Mouse (Mus musculus) fibroblast of lung, adult 2 months (primary cell): ENCODE data around the gene Pax4.

Experiments
- DNase-seq: peaks from one replicate; pipeline ENCODE4 v3.0.0-alpha.2; 2011; ENCODE audit warnings: low read depth

Pax4 gene

DNA sequence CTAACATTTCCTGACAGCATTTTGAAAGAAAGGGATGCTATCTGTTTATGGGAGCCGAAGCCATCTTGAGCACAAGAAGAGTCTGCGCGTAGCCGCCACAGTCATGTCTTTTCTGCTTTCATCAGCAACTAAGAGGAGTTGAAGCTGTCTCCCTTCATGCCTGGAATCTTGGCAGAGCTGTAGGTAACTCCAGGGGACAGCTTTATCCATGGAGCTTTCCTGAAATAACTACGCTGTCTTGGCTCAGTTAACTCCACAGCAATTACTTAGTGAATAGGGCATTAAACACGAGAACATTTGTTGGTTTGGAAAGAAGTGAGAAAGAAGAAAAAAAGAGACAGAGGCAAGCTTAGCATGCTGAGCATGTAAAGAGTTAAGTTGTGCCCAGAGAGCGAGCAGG, 1.2 kb downstream of the Pax4 start:
- DNase-seq: no peak

DNA sequence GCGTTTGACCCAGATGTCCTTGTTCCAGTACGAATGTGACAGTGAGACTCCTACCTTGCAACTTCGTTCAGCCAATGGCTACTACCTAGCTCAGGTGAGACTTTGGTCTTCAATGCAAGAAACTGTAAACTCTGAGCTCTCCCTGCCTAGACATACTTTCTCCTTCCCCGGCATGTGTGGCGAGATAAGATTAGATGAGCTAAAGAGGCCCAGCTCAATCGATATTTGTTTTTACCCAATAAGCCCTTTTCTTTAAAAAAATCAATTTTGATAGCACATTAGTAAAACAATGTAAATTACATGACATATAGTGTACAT, 17.7 kb downstream of the Pax4 start:
- no peak for DNase-seq

DNA sequence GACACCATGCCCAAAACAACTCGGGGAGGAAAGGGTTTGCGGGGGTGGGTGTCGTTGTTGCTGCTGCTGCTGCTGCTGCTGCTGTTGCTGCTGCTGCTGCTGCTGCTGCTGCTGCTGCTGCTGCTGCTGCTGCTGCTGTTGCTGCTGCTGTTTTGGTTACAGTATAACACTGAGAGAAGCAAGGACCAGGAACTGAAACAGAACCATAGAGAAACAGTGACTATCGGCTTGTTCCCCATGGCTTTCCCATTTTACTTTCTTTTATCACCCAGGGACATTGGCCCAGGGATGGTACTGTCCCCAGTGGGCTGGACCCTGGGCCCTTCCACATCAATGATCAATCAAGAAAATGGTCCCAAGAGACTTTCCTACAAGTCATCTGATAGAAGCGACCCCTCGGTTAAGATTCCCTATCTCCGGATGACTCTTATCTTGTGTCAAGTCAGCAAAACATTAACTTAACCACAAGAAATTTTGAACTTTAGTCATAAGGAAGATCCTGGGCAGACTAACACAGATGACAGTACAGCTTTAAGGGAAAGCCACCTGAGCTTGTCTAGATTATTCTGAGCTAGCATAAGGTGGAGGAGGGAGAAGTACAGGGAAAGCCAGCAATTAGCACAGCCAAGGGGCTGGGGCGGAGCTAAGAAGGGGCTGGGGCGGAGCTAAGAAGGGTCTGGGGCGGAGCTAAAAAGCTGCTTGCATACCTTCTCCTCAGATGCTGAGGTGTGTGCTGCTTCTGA, 18.2 kb downstream of the Pax4 start:
- DNase-seq: no peak

DNA sequence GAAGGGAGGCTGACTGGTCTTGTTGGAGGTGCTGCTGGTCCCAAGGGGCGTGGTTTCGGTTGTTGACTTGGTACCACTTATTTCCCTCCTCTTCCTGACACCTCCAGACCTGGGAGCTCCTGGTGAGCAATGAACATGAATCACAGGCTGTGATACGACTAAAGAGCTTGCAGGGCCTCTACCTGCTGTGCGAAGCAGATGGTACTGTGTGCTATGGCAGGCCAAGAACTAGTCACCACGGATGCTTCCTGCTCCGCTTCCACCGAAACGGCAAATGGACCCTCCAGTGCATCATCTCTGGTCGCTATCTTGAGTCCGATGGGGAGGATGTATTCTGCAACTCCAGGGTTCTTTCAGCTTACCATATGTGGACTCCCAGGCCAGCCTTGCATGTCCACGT, 19.3 kb downstream of the Pax4 start:
- no peak for DNase-seq

DNA sequence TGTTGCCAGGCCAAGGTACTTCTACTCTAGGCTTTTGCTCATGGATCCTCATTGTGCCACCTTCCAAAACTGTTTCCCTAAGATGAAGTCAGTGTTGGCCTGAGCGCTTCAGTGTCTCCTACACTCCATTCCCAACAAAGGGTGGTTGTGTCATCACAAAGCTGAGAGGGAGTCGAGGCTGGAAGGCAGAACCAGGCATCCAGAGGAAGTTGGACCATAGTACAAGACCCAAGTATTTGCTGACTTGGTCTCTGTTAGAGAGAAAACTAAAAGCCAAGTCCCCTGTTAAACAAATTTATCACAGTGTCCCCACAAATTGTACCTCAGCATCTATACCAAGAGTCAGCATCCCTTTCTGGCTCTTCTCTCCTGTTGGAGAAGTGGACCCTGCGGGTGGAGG, 20.9 kb downstream of the Pax4 start, which contains the start of gene Gcc1:
Gene Gcc1, minus strand, starts transcription at position 101 of the 400 bp plus-strand sequence.
- DNase-seq: no peak

DNA sequence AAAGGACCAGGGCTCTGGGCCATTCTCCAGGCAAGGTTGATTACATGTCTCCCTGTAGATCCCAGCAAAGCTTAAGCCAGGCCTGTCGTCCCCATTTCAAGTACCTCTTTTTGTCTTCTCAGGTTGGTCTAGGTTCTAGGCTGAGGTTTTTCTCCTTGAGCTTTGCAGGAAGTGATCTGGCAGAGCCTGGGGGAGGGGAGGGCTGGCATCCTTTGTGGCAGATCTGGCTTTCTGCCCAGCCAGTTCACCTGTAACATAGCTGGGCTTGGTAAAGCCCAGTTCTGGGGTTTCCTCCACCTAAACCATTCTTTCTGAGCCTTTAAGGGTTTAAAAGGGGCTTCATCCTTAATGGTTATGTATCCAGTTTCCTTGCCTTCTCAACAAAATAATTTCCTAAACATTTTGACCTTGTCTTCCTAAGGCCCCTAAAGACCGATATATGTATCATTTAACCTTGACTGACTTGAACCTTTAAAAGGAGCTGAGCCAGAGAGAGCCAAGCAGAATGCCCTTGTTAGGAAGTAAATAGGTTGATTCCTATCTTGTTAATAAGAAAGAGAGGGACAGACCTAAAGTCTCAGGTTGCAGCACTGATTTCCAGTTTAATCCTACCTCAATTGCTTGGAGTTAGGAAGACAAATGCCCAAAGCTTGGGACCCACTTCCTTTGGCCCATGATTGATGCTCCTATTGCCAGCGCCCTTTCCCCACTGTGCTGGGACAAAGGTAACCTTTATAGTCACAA, 21.9 kb downstream of the Pax4 start, which contains the start of gene Fscn3:
Gene Fscn3, plus strand, starts transcription at position 694 of the 744 bp plus-strand sequence.
- no peak for DNase-seq

DNA sequence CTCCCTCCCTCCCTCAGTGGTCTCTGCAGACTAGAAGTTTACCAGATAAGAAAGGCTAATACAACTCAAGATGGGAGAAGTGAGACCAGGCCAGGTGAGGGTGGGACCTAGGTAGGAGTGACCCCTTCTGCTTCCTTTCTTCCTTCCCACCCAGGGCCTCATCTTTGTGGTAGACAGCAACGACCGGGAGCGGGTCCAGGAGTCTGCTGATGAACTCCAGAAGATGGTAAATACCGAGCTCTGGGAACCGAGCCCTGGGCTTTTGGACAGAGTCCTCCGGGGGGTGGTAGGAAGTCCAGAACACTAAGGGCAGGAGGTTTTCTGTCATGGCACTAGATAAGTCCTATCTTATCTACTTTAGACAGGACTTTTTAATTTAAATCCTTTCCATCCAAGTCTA, 24.1 kb downstream of the Pax4 start:
- DNase-seq: no peak

DNA sequence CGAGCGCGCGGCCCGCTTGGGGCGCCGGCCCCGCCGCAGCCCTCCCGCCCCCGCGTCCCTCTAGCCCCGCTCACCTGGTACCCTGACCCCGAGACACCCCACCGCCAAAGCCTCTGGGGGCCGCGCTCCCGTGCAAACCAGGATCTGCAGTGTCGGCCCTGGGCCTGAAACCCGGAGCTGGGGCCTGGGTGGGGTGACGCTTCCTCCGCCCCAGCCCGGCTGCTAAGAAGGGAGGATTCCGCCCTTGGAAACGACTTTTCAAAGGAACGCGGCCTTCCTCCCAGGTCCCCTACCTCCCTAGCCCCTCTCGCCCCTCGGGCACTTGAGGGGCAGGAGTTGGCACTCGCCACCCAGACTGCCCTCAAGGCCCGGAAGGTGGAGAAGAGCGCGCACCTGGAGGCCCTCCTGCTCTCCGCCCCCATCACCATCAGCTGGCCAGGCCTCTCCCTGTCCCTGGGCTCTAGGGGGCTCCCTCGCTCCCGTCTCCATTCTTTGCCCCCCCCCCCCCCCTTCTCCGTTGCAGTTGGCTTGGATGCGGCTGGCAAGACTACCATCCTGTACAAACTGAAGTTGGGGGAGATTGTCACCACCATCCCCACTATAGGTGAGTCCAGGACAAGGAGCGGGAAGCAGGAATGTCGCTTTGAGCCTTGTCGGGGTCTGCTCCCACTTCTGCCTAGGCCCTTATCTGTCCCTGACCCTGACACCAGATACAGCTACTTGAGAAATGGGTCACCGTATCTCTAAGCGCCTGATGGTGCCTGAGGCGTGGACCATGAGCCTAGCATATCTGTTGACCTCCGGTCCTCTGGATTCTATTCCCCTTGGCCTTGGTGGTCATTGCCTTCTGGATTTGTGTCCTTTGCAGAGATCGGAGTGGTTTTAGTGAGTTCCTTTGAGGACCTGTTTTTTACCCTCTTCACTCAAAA, 25.1 kb downstream of the Pax4 start:
- no peak for DNase-seq

DNA sequence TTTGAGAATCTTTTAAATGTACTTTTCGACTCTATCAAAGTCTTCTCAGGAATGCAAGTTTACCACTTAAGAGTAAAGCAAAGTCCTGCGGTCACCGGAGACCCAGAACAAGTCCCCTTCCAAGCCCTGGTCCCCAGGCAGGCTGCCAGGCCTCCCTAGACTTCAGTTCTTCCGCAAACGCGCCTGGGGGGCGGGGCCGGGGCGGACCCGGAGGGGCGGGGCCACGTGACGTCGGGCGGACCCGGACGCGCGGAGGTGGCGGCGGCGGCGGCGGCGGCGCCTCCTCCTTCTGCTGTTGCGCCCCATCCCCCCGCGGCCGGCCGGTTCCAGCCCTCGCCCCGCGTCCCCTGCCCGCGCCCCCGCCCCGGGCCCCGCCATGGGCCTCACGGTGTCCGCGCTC, 25.8 kb downstream of the Pax4 start, which contains the start of gene Arf5:
Gene Arf5, plus strand, starts transcription at position 248 of the 400 bp plus-strand sequence.
- DNase-seq: peak; percentile 43

DNA sequence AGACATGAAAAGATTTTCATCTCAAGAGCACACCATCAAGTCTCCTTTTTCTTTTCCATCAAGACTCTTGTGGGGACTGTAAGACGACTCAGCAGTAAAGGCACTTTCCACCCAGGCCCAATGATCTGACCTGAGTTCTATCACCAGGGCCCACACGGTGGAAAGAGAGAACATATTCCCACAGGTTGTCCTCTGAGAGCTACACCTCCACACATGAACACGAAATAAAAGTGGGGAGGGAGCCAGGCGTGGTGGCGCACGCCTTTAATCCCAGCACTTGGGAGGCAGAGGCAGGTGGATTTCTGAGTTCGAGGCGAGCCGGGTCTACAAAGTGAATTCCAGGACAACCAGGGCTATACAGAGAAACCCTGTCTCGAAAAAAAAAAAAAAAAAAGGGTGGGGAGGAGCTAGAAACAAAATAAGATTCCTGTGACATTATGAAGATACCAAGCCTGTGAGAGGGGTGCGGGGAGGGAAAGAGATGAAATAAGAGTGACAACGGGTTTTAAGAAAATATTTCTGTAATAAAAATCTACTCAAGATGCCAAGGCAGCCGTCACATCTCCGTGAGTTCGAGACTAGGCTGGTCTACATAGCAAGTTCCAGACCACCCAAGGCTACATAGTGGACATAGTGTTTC, 26.4 kb downstream of the Pax4 start:
- no peak for DNase-seq

DNA sequence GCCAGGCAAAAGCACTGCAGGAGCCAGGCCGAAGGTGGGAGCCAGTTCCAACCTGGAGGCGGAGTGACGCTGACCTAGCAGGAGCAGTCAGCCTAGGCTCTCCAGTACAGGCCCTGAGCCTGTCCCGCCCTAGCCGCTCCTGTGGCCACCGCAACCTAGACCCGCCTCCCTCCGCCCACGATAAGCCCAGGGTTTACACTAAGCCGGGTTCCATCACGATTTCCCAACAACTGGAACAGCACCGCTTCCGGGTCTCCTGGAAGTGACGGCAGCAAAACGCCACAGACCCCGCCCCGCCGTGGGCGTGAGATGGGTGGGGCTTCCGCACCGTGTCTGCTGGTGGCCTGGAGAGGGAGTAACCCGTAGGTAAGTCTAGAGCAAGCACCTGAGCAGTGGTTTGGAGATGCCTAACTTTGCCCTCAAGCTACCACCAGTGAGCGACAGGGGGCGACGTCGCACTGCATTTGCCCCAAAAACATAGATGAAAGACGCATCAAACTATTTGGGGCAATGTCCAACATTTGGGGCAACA, 27.6 kb downstream of the Pax4 start:
- DNase-seq: peak; percentile 98

DNA sequence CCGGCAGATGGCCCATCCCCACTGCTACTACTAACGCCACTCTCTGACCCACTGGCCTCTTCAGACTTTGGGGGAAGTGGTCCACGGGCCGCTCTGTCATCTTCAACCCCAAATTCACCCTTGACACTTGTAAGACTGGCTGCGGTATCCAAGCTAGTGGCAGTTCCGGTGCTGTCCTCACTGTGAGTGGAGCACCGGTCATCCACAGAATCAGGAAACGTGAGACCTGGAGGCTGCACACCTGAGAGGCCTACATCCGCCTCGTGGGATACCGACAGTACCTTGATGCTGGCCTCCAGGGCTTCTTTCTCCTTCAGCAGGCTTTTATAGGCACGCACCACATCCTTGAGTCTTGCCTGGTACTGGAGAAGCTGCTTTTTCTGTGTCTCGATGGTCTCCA, 28.3 kb downstream of the Pax4 start:
- DNase-seq: no peak

DNA sequence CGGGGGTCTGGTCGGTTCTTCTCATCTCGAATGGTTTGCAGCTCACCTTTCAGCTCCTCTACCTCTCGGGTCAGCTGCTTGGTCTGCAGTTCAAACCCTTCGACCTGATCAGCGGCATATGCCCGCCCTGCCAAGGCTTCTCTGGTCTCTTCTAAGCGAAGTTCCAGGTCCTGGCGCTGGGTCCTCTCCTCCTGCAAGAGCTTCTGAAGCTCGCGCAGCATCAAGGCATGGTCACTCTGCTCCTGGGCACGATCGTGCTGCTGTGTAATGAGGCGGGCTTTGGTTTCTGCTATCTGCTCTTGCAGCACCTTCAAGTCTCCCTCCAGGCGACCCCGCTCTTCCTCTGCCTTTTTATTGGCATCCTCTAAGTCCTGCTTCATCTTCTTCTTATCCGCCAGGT, 28.8 kb downstream of the Pax4 start:
- DNase-seq: no peak

DNA sequence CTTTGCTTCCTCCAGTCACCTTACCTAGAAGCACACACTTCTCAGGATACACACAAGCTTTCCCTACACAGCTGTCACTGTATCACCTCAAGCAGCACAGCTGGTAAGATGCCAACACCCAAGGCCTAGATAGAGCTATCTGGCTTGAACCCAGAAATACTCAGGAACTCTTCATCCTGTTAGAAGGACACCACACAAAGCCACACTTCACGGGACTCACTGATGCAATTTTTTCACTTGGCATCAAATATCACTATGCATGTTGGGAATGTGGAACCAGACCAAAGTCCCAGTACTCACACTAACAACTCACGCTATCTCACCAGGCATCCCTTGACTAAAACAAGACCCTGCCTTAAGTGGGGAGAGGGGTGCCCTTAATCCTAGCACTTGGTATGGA, 29.5 kb downstream of the Pax4 start:
- DNase-seq: no peak

DNA sequence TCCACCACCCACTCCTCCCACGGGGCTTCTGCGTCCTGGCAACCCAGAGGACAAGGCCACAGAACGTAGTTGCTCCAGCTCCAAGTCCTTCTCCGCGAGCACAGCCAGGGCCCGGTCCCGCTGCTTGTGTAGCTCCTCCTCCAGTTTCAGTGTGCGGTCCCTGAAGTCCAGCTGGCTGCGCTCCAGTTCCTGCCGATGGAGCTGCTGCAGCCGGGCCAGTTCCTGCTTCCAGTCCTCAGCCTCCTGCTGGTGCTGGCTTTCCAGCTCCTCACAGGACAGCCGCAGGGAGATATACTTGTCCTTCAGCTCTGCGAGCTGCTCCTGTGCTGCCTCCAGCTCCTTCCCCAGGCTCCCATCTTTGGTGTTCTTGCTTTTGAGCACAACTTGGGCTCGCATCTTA, 30.7 kb downstream of the Pax4 start:
- no peak for DNase-seq

DNA sequence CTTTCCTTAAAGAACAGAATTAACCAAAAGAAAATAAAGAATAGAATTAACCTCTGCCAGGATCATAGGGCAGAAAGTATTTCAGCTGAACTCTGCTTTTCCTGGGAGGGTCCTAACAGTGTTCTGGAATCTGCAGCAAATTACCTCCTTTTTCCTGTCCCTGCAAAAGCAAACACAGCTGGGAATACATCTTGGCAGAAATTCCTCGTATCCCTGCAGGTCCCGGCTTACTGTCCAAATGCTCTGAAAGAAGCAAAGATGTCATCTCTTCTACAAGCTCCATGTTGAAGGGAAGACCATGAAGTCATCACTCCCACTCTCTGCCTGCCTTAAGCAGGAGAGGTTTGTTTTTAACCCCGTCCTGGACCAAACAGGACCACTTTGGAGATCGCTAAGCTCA, 32.2 kb downstream of the Pax4 start:
- no peak for DNase-seq

DNA sequence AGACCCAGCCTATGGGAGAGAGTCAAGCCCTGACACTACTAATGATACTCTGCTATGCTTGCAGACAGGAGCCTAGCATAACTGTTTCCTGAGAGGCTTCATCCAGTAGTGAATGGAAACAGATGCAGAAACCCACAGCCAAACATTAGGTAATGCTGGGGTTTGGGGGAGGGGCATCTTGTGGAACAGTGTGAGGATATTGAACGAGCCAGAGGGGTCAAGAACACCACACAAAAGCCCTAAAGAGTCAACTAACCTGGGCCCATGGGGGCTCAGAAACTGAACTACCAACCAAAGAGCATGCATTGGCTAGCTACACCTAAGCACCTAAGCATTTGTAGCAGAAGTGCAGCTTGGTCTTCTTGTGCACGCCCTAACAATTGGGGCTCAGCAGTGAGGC, 37.9 kb downstream of the Pax4 start:
- DNase-seq: no peak

DNA sequence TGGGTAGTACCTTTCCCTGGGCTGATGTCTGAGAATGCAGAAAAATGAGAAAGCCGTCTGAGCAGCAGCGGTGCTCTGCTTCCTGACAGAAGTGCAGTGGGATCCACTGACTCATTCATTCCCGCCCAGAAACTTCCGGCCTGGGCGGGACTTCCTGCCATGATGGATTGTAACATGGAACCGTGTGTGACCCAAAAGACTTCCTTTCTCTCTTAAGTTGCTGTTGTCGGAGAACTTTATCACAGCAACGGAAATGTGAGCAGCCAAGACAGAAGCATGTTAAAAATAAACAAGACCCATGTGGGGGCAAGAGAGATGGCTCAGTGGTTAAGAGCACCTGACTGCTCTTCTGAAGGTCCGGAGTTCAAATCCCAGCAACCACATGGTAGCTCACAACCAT, 39.1 kb downstream of the Pax4 start:
- no peak for DNase-seq

DNA sequence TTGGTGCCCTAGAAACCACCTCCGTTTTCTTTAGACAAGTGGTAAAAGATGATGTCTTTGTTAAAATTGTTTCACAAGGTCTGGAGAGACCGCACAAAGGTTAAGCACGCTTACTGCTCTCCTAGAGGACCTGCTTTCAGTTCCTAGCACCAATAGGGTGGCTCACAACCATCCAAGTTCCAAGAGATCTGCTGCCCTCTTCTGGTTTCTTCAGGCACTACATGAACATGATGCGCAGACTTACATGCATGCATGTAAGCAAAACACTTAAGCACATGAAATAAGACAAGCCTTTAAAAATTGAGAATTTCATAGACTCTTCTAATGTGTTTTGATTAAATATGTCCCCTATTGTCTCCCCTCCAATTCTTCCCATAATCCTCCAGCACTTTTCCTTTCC, 49.4 kb downstream of the Pax4 start:
- no peak for DNase-seq

DNA sequence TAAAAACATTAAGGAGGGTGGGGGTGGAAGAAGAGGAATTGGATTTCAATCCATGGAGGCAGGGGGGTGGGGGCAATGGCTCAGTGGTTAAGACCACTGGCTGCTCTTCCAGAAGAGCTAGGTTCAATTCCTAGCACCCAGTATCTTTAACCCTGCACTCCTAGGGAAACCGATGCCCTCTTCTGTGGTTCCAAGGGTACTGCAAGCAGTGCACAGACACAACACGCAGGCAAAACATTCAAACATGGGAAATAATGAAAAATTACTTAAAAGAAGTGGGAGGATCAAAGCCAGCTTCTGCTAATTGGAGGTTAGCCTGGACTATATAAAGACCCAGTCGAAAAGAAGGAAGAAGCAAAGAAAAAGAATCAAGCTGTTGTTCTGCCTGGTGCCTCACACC, 50.4 kb downstream of the Pax4 start:
- no peak for DNase-seq

DNA sequence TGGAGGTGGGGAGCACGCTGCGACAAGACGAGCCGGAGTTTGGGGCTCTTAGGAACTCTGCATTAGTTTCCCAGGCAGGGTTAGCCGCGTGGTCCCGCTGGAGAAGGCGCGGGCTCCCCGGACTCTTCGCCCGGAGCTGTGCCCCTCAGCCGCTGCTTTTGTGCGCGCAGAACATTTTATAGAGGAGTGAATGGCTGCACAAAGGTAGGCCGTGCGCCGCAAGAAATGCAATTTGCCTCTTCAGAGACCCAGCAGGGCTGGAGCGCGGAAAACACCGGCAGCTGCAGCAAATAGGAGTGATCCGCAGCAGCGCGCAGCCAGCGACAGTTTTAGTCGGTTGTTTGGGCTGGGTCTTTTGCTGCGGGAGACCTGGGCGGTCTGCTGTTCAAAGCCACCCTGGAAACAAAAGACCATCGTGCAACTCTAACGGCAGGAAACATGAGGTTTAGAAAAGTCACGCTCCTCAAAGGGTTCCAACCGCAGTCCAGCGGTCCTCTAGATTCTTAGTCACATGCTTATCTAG, 51.4 kb downstream of the Pax4 start, which contains the start of gene Zfp800:
Gene Zfp800, minus strand, starts transcription at position 325 of the 523 bp plus-strand sequence.
- DNase-seq: no peak
